Mouse (Mus musculus): ENCODE measurements around the gene Abo.

The Abo gene

GRCm38 (mm10) chr2:26878571-26878970 is 13.8 kb upstream of the Abo start:
- no peak for DNase-seq (ENCODE audit: extremely low read depth, insufficient read length, low spot score)

GRCm38 (mm10) chr2:26870666-26871065 is 5.9 kb upstream of the Abo start:
- DNase-seq (ENCODE audit: extremely low read depth, insufficient read length, low spot score) = no peak

- DNase-seq (ENCODE audit: extremely low read depth, insufficient read length, low spot score) = no peak
Measured at GRCm38 (mm10) chr2:26862856-26863255, 1.9 kb downstream of the Abo start.

- DNase-seq (ENCODE audit: extremely low read depth, insufficient read length, low spot score) = no peak
Measured at GRCm38 (mm10) chr2:26847706-26848105, 17.1 kb downstream of the Abo start.

- DNase-seq (ENCODE audit: extremely low read depth, insufficient read length, low spot score) = no peak
Measured at GRCm38 (mm10) chr2:26832478-26832877, 32.3 kb downstream of the Abo start.

- no peak for DNase-seq (ENCODE audit: extremely low read depth, insufficient read length, low spot score)
Measured at GRCm38 (mm10) chr2:26828047-26828446, 36.7 kb downstream of the Abo start.

GRCm38 (mm10) chr2:26827261-26827975 is 37.4 kb downstream of the Abo start:
- no peak for DNase-seq (ENCODE audit: extremely low read depth, insufficient read length, low spot score)

All from 3134 (cell line).